In genomic region chr1:135634791-135635190, GRCm38 (mm10) we compare ENCODE assay signal across 9 mouse cellular contexts. TPM values are rescaled to one million over a fixed set of nuclear protein-coding genes. Genes with fewer than 3 reads are reported as not detected.
DNase-seq lines count a peak whose midpoint lies in the region; ATAC-seq lines count a peak whose summit lies in the region.
"Had no signal": no experiment of that assay in that cellular context is flagged by ENCODE, and none has a peak within 500 bp of the region (broad histone marks: within the 10 kb centered on the region; RNA-seq: fewer than 3 reads in every experiment).

No protein-coding gene starts in this region.

- H3K9ac ChIP-seq in forebrain, embryonic 13.5 days = no peak overlapping the region

- 12% methylated on average over 6 of the region's 6 CpGs for WGBS in limb, embryonic 10.5 days
- 21% methylated on average over 6 of the region's 6 CpGs for WGBS in forebrain, embryonic 13.5 days

- H3K27ac ChIP-seq in limb, embryonic 10.5 days = no peak overlapping the region
- H3K27ac ChIP-seq in forebrain, embryonic 13.5 days = no peak overlapping the region

- H3K4me3 ChIP-seq in limb, embryonic 10.5 days = no peak overlapping the region
- H3K4me3 ChIP-seq in forebrain, embryonic 13.5 days = no peak overlapping the region

- no peaks in the 10 kb centered on the region for H3K9me3 ChIP-seq in limb, embryonic 10.5 days (replicated peaks)
- no peaks in the 10 kb centered on the region for H3K9me3 ChIP-seq in forebrain, embryonic 13.5 days (replicated peaks)

- no peak overlapping the region for H3K4me2 ChIP-seq in forebrain, embryonic 13.5 days

- no peak for ATAC-seq in forebrain, embryonic 13.5 days

- peaks cover 50% of the 10 kb centered on the region for H3K4me1 ChIP-seq in limb, embryonic 10.5 days
- H3K4me1 ChIP-seq in forebrain, embryonic 13.5 days = peaks cover 29% of the 10 kb centered on the region

- intact Hi-C loops in left cerebral cortex, postnatal 14 days (cut with DNase I) = no loop called here

- no peaks in the 10 kb centered on the region for H3K36me3 ChIP-seq in limb, embryonic 10.5 days
- no peaks in the 10 kb centered on the region for H3K36me3 ChIP-seq in forebrain, embryonic 13.5 days (ENCODE audit: poor library complexity, severe bottlenecking)

- DNase-seq in kidney, adult 18-20 months = peak; percentile 24
- no peak for DNase-seq in kidney, adult 11 months
- DNase-seq in ES-CJ7 (ENCODE audit: low read depth, low spot score) = peak; percentile 88
- peak; percentile 58 for DNase-seq in adrenal gland, postnatal 25 days
- DNase-seq in limb, embryonic 10.5 days (ENCODE audit: low spot score) = peak; percentile 86
- DNase-seq in left cerebral cortex, postnatal 14 days (ENCODE audit: low spot score in 2 of 2) = no peak
- no peak for DNase-seq in layer of hippocampus, postnatal 14 days (ENCODE audit: low spot score in 2 of 2)
- DNase-seq: right cerebral cortex, postnatal 25 days had no signal

- no peaks in the 10 kb centered on the region for H3K27me3 ChIP-seq in limb, embryonic 10.5 days (ENCODE audit: low read depth, poor library complexity, severe bottlenecking)
- H3K27me3 ChIP-seq in forebrain, embryonic 13.5 days = no peaks in the 10 kb centered on the region

RNA-seq across cellular contexts. Expression of gene Nav1, which starts 27.7 kb away (rescaled TPM):
- 16.4 and 20.0 TPM in 2 replicates for total RNA-seq in adrenal gland, postnatal 25 days (2021)
- polyA plus RNA-seq in limb, embryonic 10.5 days (2016; fragmentation: Nextera tagmentation; extraction: Ambion mirVana) = 16.1 and 18.3 TPM in 2 replicates
- total RNA-seq in left cerebral cortex, postnatal 14 days (2021) = 100 to 1,000 TPM; 146 to 161 TPM
- polyA plus RNA-seq in forebrain, embryonic 13.5 days (2015; fragmentation: Nextera tagmentation; extraction: Ambion mirVana) = 30.6 and 33.3 TPM in 2 replicates
- total RNA-seq in layer of hippocampus, postnatal 14 days (2021) = 100 to 1,000 TPM; 161 to 168 TPM

Comparison
In these comparisons a context has a peak if more than half of its experiments do, and no peak if none do; other contexts are left out.
1. DNase-seq: peak in kidney, adult 18-20 months (single experiment), ES-CJ7 (single experiment), adrenal gland, postnatal 25 days (single experiment) and limb, embryonic 10.5 days (single experiment); none in kidney, adult 11 months (single experiment), left cerebral cortex, postnatal 14 days (0 of 2) and layer of hippocampus, postnatal 14 days (0 of 2).